Mouse (Mus musculus): ENCODE data around the gene Emp2.

Gene Emp2

DNA sequence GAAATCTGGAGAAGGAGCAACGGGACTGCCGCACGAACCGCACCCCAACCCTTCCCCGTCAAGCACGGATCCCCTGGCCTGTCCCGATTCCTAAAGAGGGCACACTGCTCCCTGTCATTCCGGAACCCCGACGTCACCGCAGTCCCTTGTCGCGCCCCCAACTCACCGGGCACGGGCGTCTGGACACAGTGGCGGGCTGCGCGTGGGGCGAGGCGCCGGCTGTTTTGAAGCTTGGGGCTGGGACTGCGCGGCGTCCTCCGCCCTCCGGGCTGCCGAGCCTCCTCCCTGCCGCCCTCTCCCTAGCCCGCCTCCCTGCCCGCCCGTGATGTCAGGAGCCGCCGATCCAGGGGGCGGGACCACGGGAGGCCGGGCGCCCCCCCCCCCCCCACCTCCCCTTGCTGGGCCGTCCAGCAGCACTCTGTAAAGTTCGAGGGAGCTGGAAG is at the start of gene Emp2:
TSS of gene Emp2 (minus strand) at position 323 of the 443 bp plus-strand sequence.
- TF ChIP-seq GATA4 (IDR thresholded peaks at IDR 0.05; ENCODE audit: insufficient replicate concordance, low read length) = no peak

DNA sequence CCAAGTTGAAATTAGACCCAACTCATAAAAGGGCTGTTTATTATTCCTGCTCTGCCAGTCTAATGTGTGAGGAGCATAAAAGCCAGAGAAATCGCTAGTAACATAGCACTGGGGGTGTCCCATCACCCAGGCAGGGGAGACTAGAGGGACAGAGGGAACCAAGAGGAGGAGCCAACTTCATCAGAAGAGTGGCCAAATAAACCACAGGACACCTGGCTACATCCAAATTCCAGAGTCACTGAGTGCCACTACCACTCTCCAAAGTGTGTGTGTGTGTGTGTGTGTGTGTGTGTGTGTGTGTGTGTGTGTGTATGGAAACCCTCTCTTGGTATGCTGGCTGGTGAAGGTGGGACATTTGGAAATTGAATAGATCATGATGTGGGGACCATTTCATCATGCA is 49.3 kb upstream of the Emp2 start:
- TF ChIP-seq GATA4 (IDR thresholded peaks at IDR 0.05; ENCODE audit: insufficient replicate concordance, low read length) = no peak

DNA sequence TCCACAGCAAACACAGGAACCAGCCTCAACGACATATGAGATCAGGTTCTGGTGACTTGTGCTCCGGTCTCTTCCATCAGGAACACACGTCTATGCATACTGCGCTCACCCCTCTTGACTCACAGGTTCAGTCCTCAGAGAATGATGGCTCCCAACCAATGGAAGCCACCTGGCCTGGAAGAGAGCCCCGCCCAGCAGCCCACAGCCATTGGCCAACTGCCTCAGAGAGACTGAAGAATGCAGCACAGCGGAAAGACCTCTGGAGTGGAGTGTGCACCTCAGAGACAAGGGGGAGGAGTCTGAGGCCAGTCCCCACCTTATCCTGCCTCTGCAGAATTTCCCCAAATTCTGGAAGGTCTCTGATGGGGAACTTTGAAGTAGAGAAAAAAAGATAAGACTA is 45.5 kb upstream of the Emp2 start:
- TF ChIP-seq GATA4 (IDR thresholded peaks at IDR 0.05; ENCODE audit: insufficient replicate concordance, low read length) = no peak

DNA sequence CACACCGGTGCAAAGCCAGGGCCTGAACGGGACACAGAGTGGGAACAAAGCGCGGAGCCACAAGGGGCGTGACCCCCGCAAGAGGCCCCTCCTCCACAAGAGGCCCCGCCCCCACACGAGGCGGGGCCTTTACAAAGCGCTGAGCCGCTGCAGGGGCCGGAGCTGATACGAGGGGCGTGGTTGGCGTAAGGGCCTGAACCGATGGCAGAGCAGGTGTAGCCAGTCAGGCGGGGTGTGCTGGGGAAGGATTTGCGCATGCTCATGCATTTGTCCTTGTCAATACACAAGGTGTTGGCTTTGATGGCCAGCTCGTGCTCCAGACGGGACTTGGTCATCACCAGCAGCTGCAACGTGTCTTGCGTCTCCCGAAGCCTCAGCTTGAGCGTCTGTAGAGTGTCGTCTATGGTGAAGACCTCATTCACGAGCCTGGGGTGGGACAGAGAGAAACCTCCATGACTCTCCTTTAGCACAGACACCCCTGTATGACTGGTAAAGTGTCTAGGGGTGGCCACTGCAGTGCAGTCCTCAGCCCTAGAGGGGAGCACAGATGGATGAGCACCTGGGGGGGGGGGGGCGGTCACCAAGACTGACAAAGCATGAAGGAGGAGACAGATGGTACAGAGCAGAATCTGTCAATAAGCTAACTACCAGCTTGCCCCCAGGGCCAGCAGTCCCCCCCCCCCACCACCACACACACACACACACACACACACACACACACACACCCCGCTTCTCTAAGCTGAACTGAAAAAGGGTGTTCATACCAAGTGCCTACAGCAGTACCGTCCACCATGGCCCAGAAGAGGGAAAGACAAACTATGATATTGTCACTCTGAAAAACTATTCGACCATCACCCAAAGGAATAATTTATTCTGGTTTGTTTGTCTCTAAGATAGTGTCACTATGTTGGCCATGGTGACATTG is 44.5 kb upstream of the Emp2 start:
- no peak for TF ChIP-seq GATA4 (IDR thresholded peaks at IDR 0.05; ENCODE audit: insufficient replicate concordance, low read length)

DNA sequence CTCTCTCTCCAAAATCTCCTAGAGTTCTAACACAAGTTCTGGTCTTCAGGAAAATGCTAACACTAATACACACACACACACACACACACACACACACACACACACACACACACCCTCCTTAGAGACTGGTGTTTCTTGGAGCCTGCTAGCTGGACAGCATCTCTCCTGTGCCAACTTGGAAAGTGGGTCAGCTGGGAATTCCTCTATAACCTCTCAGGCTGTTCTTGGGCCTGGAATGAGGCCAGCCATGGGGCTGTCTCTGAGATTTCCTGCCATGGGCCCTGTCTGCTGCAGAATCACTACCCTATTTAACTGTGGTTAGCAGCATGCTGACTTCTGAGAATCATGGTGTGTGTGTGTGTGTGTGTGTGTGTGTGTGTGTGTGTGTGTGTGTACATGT is 41.2 kb upstream of the Emp2 start:
- TF ChIP-seq GATA4 (IDR thresholded peaks at IDR 0.05; ENCODE audit: insufficient replicate concordance, low read length) = no peak

DNA sequence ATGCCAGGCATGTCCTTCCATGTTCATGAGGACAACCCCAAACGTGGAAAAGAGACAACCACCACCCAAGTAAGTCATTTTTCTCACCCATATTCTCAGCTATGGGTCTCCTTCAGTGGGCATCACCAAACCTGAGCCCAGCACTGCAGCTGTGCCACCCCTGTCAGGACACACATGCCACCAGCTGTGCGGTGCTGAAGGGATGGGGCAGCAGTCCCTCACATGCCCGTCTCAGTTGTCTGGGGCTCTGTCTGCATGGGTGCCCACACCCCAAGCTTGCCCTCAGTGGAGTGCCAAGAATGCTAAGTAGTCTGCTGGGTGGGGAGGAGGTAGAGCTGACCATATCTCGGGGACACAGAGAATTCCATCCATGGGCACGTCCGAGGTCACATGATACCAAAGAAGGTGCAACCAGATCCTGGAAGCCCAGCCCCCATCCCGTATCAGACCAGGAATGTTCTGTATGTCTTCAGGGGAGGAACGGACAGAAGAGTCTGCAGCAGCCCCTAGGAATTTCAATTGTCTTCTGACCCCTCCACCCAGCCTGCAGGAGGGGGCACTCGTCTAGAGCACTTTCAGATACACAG is 37.4 kb upstream of the Emp2 start:
- TF ChIP-seq GATA4 (IDR thresholded peaks at IDR 0.05; ENCODE audit: insufficient replicate concordance, low read length) = no peak

DNA sequence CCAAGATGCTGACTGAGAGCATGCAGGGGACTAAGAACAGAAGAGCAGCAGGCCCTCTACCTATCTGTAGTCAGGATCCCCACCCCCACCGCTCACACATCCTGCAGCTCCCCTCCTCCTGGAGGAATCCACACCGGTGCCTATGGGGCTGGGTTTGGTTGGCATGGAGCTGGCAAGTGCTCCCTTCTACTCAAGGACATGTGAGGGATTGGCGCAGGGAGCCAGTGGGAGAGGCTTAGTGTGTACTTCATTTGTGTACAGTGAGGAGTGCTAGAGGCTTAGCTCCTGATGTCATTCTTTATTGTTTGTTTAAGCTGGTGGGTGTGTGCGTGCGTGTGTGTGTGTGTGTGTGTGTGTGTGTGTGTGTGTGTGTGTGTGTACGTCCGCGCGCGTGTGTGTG is 36.1 kb upstream of the Emp2 start:
- TF ChIP-seq GATA4 (IDR thresholded peaks at IDR 0.05; ENCODE audit: insufficient replicate concordance, low read length) = no peak

DNA sequence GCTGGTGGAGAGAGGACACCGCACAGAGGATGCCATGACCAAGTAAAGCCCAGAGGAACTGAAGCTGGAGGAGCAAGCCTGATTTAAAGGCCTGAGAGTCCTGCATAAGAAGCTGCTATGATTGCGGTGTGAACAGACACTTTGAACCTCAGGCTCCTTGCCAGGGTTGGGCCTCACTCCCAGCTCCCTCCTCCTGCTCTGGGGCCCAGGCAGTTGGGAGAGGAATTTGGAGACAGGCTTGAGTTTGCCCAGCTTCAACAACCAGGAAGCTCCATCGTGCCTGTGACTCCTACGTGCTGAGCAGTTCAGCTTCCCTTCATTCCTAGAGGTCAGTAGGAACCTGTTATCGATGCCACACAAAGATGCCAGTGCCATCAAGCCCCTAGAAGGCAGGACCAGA is 35.7 kb upstream of the Emp2 start:
- TF ChIP-seq GATA4 (IDR thresholded peaks at IDR 0.05; ENCODE audit: insufficient replicate concordance, low read length) = no peak

DNA sequence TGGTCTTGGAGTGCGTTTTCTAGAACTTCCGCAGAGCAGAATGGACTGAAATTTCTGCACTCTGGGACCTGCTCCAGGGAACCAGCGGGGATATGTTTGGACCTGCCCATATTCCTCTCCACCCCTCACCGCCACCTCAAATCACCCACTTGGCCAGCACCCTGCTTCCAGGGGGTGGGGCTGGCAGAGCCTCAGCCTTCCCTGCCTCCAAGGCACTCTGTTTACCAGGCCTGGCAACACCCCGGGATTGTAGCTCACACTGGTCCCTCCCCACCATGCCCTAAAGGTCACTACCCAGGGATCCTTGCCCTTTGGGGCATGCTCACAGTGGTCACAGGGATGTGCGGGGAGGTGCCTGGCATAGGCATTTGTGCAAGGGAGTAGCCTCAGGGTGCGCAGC is 33.8 kb upstream of the Emp2 start:
- TF ChIP-seq GATA4 (IDR thresholded peaks at IDR 0.05; ENCODE audit: insufficient replicate concordance, low read length) = no peak

DNA sequence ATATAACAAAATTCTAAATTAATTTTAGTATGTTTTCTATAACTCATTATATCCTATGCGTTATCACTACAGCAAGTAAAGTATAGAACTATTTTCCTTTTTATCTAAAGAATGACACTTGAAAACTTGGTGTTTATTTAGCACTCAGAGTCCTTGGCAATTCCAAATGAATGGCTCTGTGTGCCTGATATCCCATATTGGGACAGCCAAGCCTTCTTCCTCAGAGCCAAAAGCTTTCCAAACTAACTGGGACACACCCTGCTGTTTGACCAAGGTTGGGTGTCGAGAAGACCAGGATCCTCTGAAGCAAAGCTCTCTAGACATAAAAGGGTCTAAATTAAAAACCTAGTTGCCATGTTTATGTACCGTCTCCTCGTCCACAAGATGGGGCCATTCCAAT is 27.3 kb upstream of the Emp2 start:
- no peak for TF ChIP-seq GATA4 (IDR thresholded peaks at IDR 0.05; ENCODE audit: insufficient replicate concordance, low read length)

DNA sequence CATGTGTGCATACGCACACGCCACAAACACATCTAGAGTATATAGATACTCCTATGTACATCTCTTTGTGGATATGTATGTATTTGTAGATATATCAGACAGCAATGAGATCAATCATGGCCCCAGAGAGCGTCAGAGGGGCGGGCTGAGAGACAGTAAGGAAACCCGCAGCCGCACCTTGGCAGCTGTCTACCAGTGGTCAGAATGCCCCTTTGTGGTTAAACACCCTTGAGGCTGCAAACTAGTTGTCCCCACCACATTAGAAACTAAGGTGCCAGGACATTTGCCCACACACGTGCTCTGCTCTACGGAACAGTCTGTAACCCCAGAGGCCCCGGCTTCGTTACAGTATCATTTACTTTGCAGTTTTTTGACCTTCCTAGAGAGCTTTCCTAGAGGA is 26.2 kb upstream of the Emp2 start:
- no peak for TF ChIP-seq GATA4 (IDR thresholded peaks at IDR 0.05; ENCODE audit: insufficient replicate concordance, low read length)

DNA sequence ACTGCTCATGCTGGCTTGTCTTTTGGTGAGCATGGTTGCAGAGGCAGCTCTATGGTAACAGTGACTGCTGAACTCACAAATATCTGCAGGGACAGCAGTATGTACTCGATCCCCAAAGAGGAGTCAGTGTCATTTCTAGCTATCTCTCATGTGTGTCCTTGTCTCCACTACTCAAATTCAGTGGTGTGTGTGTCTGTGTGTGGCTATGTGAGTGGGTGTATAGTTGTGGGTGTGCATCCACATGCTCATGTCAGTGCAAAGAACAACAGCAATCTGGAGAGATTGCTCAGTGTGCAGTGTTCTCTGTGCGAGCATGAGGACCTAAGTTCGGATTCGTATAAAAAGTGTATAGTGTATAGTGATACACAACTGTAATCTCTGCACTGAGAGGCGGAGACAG is 24.8 kb upstream of the Emp2 start:
- no peak for TF ChIP-seq GATA4 (IDR thresholded peaks at IDR 0.05; ENCODE audit: insufficient replicate concordance, low read length)

DNA sequence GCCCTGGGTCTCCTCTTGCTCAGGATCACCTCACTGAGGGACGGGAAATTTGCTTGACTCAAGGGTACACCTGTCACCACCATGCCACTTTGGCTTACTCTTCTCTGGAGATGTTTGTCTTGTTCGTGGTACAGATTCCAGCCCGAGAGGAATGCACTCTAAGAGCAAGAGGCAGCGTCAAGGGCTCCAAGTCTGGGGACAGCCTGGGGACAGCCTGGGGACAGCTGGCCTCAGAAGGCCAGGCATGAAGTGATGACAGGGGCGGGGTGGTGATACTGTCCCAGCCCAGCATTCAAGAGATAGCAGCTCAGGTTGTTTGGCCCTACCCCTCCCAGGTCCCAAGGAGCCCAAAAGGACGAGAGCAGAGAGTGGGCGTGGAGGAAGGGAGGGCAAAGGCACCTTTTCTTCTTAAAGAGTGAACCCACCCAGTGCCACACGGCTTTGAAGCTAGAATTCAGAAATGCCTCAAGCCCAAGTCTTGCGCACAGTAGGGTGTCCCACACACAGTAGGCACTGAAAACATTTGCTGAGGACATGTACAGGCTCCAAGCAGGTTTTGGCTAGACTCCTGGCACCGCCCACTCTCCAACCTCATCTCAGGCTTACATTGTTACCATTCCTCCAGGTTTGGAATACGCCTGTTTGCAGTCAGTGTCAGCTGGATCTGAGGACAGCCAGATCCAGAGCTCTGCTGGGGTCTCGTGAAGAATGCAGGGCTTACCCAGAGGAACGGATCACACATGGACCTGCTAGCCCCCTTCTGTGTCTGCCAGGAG is 23.8 kb upstream of the Emp2 start:
- no peak for TF ChIP-seq GATA4 (IDR thresholded peaks at IDR 0.05; ENCODE audit: insufficient replicate concordance, low read length)

DNA sequence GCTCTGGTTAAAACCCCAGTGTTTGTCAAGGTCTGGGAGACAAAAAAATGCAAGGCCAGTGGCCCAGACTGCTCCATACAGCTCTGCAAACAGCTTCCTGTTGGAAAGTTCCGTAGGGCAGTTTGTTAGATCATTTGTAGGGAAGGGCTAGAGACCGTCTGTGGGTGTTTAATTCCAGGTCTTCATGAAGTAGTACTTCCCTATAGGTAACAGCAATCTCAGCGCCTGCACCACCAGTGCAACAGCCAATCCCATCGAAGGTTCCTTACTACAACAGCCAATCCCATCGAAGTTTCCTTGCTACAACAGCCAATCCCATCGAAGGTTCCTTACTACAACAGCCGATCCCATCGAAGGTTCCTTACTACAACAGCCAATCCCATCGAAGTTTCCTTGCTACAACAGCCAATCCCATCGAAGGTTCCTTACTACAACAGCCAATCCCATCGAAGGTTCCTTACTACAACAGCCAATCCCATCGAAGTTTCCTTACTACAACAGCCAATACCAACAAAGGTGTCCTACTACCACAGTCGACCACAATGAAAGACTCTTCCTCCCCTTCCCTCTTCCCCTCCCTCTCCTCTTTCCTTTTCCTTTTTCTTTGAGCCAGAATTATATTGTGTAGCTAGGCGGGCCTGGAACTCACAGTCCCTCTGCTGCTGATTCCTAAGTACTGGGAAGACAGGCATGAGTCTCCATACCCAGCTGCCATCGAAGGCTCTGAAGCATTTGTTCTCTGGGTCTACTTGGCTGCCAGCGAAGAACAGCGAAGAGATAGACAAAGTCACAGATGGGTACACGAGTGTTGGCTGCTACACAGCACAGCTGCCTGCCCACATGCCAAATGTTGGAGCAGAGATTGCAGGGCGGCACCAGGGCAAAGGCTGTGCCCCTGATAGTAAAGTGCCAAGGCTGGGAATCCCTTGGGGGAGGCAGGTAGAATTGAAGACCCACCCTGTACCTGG is 23.0 kb upstream of the Emp2 start:
- TF ChIP-seq GATA4 (IDR thresholded peaks at IDR 0.05; ENCODE audit: insufficient replicate concordance, low read length) = no peak

DNA sequence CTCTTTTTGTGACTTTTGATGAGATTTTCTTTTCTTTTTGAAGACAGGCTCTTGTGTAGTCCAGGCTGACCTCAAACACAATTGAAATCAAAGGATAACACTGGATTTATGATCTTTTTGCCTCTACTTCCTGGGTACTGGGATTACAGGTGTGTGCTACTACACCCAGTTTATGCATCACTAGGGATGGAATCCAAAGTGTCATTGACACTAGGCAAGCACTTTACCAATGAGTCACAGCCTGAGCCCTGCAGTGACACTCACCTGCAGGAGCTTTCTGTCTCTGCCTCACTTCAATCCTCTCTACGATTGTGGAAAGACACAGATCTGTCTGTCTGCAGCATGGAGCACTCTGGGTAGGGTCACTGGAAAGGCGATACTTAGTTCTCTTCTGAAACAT is 22.2 kb upstream of the Emp2 start:
- TF ChIP-seq GATA4 (IDR thresholded peaks at IDR 0.05; ENCODE audit: insufficient replicate concordance, low read length) = no peak
